Mouse (Mus musculus) C2C12 (cell line): ENCODE data around the gene Acox3. TPM values are rescaled to one million over a fixed set of nuclear protein-coding genes. Genes with fewer than 3 reads are reported as not detected.
A peak's percentile ranks its signal among the peaks of the same experiment; 100 is the strongest.

Experiments used
- H3K27me3 ChIP-seq: one replicate; pipeline ENCODE4 v1.6.1; 2011; ENCODE audit not compliant: control insufficient read depth, insufficient read depth, insufficient read length
- H3K36me3 ChIP-seq: one replicate; pipeline ENCODE4 v1.6.1; 2011; ENCODE audit not compliant: control insufficient read depth, insufficient read depth
- H3K4me3 ChIP-seq: one replicate; pipeline ENCODE4 v1.5.1; 2011; ENCODE audit warnings: mild to moderate bottlenecking, control low read depth; ENCODE audit not compliant: poor library complexity, insufficient read depth, severe bottlenecking
- H3K79me2 ChIP-seq: one replicate; pipeline ENCODE4 v1.6.1; 2011; ENCODE audit not compliant: control insufficient read depth, insufficient read depth
- H3K79me3 ChIP-seq: one replicate; pipeline ENCODE4 v1.6.1; 2011; ENCODE audit warnings: low read depth, control low read depth
- H3ac ChIP-seq: one replicate; pipeline ENCODE3; 2011; ENCODE audit warnings: low read depth; ENCODE audit not compliant: control insufficient read depth, insufficient read length
- CEBPB ChIP-seq: IDR thresholded peaks from one replicate; pipeline ENCODE4 v1.6.1; 2011; ENCODE audit warnings: low read depth, mild to moderate bottlenecking, control low read depth, moderate library complexity
- CTCF ChIP-seq: IDR thresholded peaks from one replicate; pipeline ENCODE4 v1.5.1; 2011; ENCODE audit not compliant: control insufficient read depth, insufficient read depth, insufficient read length
- FOSL1 ChIP-seq: IDR thresholded peaks from one replicate; pipeline ENCODE4 v1.8.0; 2011; ENCODE audit warnings: mild to moderate bottlenecking, low read length; ENCODE audit not compliant: poor library complexity, insufficient read depth, severe bottlenecking
- MAX ChIP-seq: IDR thresholded peaks from one replicate; pipeline ENCODE4 v1.6.1; 2011; ENCODE audit warnings: mild to moderate bottlenecking, control low read depth
- MYOD1 ChIP-seq: IDR thresholded peaks from one replicate; pipeline ENCODE4 v1.6.1; 2011; ENCODE audit warnings: low read depth; ENCODE audit not compliant: control insufficient read depth, insufficient read length
- MYOG ChIP-seq: IDR thresholded peaks from one replicate; pipeline ENCODE4 v1.6.1; 2011; ENCODE audit not compliant: control insufficient read depth, insufficient read length; ENCODE audit errors: extremely low read depth
- USF1 ChIP-seq: IDR thresholded peaks from one replicate; pipeline ENCODE4 v1.6.1; 2011; ENCODE audit warnings: low read depth, mild to moderate bottlenecking, control low read depth, moderate library complexity
- polyA plus RNA-seq: library from polyadenylated mRNA; unstranded; fragments of >200 nt; fragmentation: generic; extraction: Trizol; gene quantifications from one replicate; pipeline ENCODE4 v1.2.1, GENCODE M21; 2012; ENCODE audit warnings: missing spikeins

The Acox3 gene
- polyA plus RNA-seq, 1 experiment, result 8.6 TPM

GRCm38 (mm10) chr5:35557946-35558621 lies 24.8 kb upstream of the Acox3 start:
- Histone ChIP-seq H3K4me3 (no peak overlapping the region), H3K36me3 (peaks cover 35% of the 10 kb centered on the region), H3K79me3 (no peaks in the 10 kb centered on the region), H3K79me2 (no peaks in the 10 kb centered on the region), H3ac (no peak overlapping the region), H3K27me3 (no peaks in the 10 kb centered on the region)
- TF ChIP-seq FOSL1 (no peak), CEBPB (no peak), MAX (no peak), CTCF (no peak), MYOD1 (no peak), USF1 (no peak), MYOG (no peak)

GRCm38 (mm10) chr5:35559447-35559846 lies 23.4 kb upstream of the Acox3 start:
- H3K79me3 ChIP-seq, result no peaks in the 10 kb centered on the region
- no peaks in the 10 kb centered on the region for H3K79me2 ChIP-seq
- H3K27me3 ChIP-seq, result no peaks in the 10 kb centered on the region
- TF ChIP-seq USF1 (peak; percentile 81), MYOD1 (no peak)
- no peak overlapping the region for H3ac ChIP-seq
- H3K36me3 ChIP-seq, result peaks cover 47% of the 10 kb centered on the region
- H3K4me3 ChIP-seq, result no peak overlapping the region

GRCm38 (mm10) chr5:35562616-35563015 lies 20.2 kb upstream of the Acox3 start:
- Histone ChIP-seq H3K79me2 (no peaks in the 10 kb centered on the region), H3K79me3 (no peaks in the 10 kb centered on the region), H3K36me3 (peaks cover 68% of the 10 kb centered on the region), H3K4me3 (no peak overlapping the region), H3ac (no peak overlapping the region), H3K27me3 (no peaks in the 10 kb centered on the region)
- TF ChIP-seq FOSL1 (no peak), MAX (no peak), MYOG (no peak), CEBPB (no peak), CTCF (no peak), USF1 (no peak), MYOD1 (no peak)

- Histone ChIP-seq H3K27me3 (no peaks in the 10 kb centered on the region), H3K36me3 (peaks cover 69% of the 10 kb centered on the region), H3ac (no peak overlapping the region), H3K79me2 (no peaks in the 10 kb centered on the region), H3K79me3 (no peaks in the 10 kb centered on the region), H3K4me3 (no peak overlapping the region)
- TF ChIP-seq CTCF, result peak; percentile 83
- TF ChIP-seq USF1, result no peak
Measured at GRCm38 (mm10) chr5:35563449-35563848, 19.4 kb upstream of the Acox3 start.

GRCm38 (mm10) chr5:35565217-35565616 lies 17.6 kb upstream of the Acox3 start:
- no peaks in the 10 kb centered on the region for H3K79me3 ChIP-seq
- H3K27me3 ChIP-seq, result no peaks in the 10 kb centered on the region
- TF ChIP-seq USF1, result no peak
- TF ChIP-seq MYOG, result no peak
- no peak for TF ChIP-seq MAX
- no peak for TF ChIP-seq MYOD1
- no peak for TF ChIP-seq CTCF
- no peak for TF ChIP-seq FOSL1
- no peak overlapping the region for H3ac ChIP-seq
- no peaks in the 10 kb centered on the region for H3K79me2 ChIP-seq
- H3K4me3 ChIP-seq, result no peak overlapping the region
- peaks cover 80% of the 10 kb centered on the region for H3K36me3 ChIP-seq

- H3K79me2 ChIP-seq, result no peaks in the 10 kb centered on the region
- no peaks in the 10 kb centered on the region for H3K27me3 ChIP-seq
- peaks cover 81% of the 10 kb centered on the region for H3K36me3 ChIP-seq
- no peaks in the 10 kb centered on the region for H3K79me3 ChIP-seq
- H3K4me3 ChIP-seq, result no peak overlapping the region
- TF ChIP-seq MYOD1, result no peak
- TF ChIP-seq CTCF, result no peak
- TF ChIP-seq CEBPB, result no peak
- no peak for TF ChIP-seq MAX
- TF ChIP-seq MYOG, result no peak
- no peak for TF ChIP-seq USF1
- TF ChIP-seq FOSL1, result no peak
- H3ac ChIP-seq, result no peak overlapping the region
Measured at GRCm38 (mm10) chr5:35566632-35567031, 16.2 kb upstream of the Acox3 start.
